Mouse (Mus musculus) heart, adult 2 months (tissue): ENCODE measurements around the gene Olfr654. TPM values are rescaled to one million over a fixed set of nuclear protein-coding genes. Genes with fewer than 3 reads are reported as not detected.

ENCODE experiments used
- DNase-seq, 2 experiments: peaks; one replicate each; pipeline ENCODE4 v3.0.0; 2021
- H3K27ac ChIP-seq: fragments of 200-600 bp; 2 replicates; pipeline ENCODE4 v1.8.1; 2022
- H3K27me3 ChIP-seq: fragments of 200-500 bp; 2 replicates; pipeline ENCODE4 v1.6.1; 2012; ENCODE audit warnings: mild to moderate bottlenecking, low read length, inconsistent platforms, mixed read lengths; ENCODE audit not compliant: control insufficient read depth, insufficient read depth
- H3K36me3 ChIP-seq: fragments of 200-500 bp; 2 replicates; pipeline ENCODE4 v1.6.1; 2012; ENCODE audit warnings: low read length, inconsistent platforms; ENCODE audit not compliant: control insufficient read depth, insufficient read depth
- H3K4me1 ChIP-seq: fragments of 200-500 bp; 2 replicates; pipeline ENCODE4 v1.6.1; 2011; ENCODE audit warnings: low read length; ENCODE audit not compliant: control insufficient read depth, insufficient read depth
- H3K4me3 ChIP-seq: fragments of 200-600 bp; 2 replicates; pipeline ENCODE4 v1.8.1; 2022
- H3K79me2 ChIP-seq: fragments of 200-500 bp; replicated peaks from 2 replicates; pipeline ENCODE4 v1.6.1; 2012; ENCODE audit warnings: mild to moderate bottlenecking, inconsistent platforms, low read length, moderate library complexity, mixed read lengths; ENCODE audit not compliant: control insufficient read depth, insufficient read depth
- H3K9ac ChIP-seq: fragments of 200-500 bp; 2 replicates; pipeline ENCODE4 v1.6.1; 2012; ENCODE audit warnings: low read depth, mild to moderate bottlenecking, control low read depth, inconsistent platforms, low read length, mixed read lengths
- CTCF ChIP-seq: fragments of 200-600 bp; IDR thresholded peaks from 2 replicates; pipeline ENCODE4 v1.8.1; 2022; ENCODE audit warnings: antibody characterized with exemption, mild to moderate bottlenecking, moderate library complexity
- EP300 ChIP-seq: fragments of 200-500 bp; IDR thresholded peaks from 2 replicates; pipeline ENCODE4 v1.6.1; 2011; ENCODE audit warnings: low read depth, low read length, control low read depth; ENCODE audit not compliant: insufficient read depth
- POLR2A ChIP-seq: fragments of 200-500 bp; IDR thresholded peaks from 2 replicates; pipeline ENCODE4 v1.6.1; 2011; ENCODE audit warnings: mild to moderate bottlenecking, low read depth, low read length, control low read depth; ENCODE audit not compliant: insufficient read depth
- WGBS: fragments of 180-500 bp; shearing (Covaris S2); methylation state at CpG from one replicate; pipeline ENCODE4 v1.1.7; 2018; 5-methylcytosine and 5-hydroxymethylcytosine counted together
- intact Hi-C: fragments of 180-260 bp; cut with DNase I; formaldehyde crosslinking; loops from one replicate; pipeline ENCODE4 v1.15.1; 2025
- long read RNA-seq: library from polyadenylated mRNA; stranded (forward); transcript quantifications from one replicate; pipeline ENCODE4 v2.0.0, GENCODE M21; 2021
- polyA plus RNA-seq: library from polyadenylated mRNA; depleted of rRNA; stranded (reverse); fragments of >200 nt; gene quantifications from 2 replicates; pipeline ENCODE4 v1.2.3, GENCODE M21; 2012; rRNA removed
- total RNA-seq, 2 experiments: library from RNA; stranded (reverse); gene quantifications; 2 replicates each; pipeline ENCODE4 v1.2.3; 2021

Gene Olfr654
- total RNA-seq (not detected), polyA plus RNA-seq (not detected in 2 replicates)
- long read RNA-seq = 0 reads

DNA sequence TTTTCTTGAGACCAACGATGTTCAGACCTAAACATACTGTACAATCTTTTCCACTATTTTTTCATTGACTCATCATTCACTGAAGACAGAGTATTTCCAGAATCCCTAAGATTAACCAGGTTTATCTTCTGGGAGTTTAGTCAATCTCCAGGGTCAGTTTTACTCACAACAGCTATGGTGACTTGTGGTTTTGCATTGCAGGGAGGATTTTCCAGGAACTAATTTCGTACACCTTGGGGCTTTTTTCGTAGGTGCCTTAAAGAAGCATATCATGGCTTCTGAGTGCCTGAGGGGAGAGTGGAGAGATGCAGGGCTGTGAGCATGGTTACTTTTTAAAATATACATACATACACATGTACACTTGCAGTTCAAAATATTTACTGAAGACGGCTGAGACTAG lies at the start of gene Olfr654:
Gene Olfr654 (plus strand): TSS at position 301 of the 400 bp plus-strand sequence.
- Histone ChIP-seq H3K27ac (no peak within 1 kb of the TSS), H3K4me1 (no peaks in the 10 kb centered on the region), H3K36me3 (no peaks in the 10 kb centered on the region), H3K4me3 (no peak within 1 kb of the TSS), H3K27me3 (no peaks in the 10 kb centered on the region), H3K79me2 (no peaks in the 10 kb centered on the region), H3K9ac (no peak within 1 kb of the TSS)
- no peak for TF ChIP-seq POLR2A
- no peak for TF ChIP-seq CTCF
- no peak for TF ChIP-seq EP300
- 76% methylated on average over 4 of the region's 4 CpGs for WGBS
- DNase-seq = no peak
- intact Hi-C loops = no loop called here

GRCm38 (mm10) chr7:104549833-104550232 lies 37.0 kb upstream of the Olfr654 start, which contains the start of gene Olfr651:
Gene Olfr651 (plus strand): TSS chr7:104550133.
- Histone ChIP-seq H3K27me3 (no peaks in the 10 kb centered on the region), H3K4me3 (no peak within 1 kb of the TSS), H3K4me1 (no peaks in the 10 kb centered on the region), H3K79me2 (no peaks in the 10 kb centered on the region), H3K9ac (no peak within 1 kb of the TSS), H3K36me3 (no peaks in the 10 kb centered on the region), H3K27ac (no peak within 1 kb of the TSS)
- TF ChIP-seq EP300 = no peak
- no peak for TF ChIP-seq POLR2A
- no peak for TF ChIP-seq CTCF
- intact Hi-C loops = no loop called here
- 59% methylated on average over 5 of the region's 5 CpGs for WGBS
- DNase-seq = no peak

GRCm38 (mm10) chr7:104552700-104553099 lies 34.1 kb upstream of the Olfr654 start:
- intact Hi-C loops = no loop called here
- Histone ChIP-seq H3K4me1 (no peaks in the 10 kb centered on the region), H3K36me3 (no peaks in the 10 kb centered on the region), H3K79me2 (no peaks in the 10 kb centered on the region), H3K4me3 (no peak overlapping the region), H3K27ac (no peak overlapping the region), H3K27me3 (no peaks in the 10 kb centered on the region), H3K9ac (no peak overlapping the region)
- DNase-seq = no peak
- TF ChIP-seq POLR2A (no peak), EP300 (no peak), CTCF (no peak)
- 46% methylated on average over 1 of the region's 1 CpGs for WGBS

DNA sequence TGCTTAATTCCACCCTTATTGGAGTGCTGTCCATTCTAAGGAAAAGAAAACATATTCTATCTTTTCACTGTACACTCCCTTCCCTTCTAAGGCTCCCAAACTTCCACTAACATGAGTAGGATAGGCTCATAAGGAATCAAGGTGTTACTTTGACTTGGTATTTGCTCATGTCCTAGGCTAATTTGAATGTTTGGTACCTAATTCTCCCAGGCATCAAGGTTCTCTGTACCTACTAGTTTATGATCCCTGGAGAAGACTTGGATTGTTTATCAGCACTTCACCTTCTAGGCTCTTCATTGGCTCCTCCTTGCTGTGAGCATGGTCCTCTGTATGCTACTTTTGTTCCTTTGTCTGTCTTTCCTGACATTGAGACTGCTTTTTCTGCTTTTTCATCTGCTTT lies 26.2 kb upstream of the Olfr654 start, which contains the start of gene Olfr652:
Gene Olfr652 (plus strand): TSS at position 301 of the 400 bp plus-strand sequence.
- intact Hi-C loops = no loop called here
- Histone ChIP-seq H3K4me1 (no peaks in the 10 kb centered on the region), H3K79me2 (no peaks in the 10 kb centered on the region), H3K27ac (no peak within 1 kb of the TSS), H3K36me3 (no peaks in the 10 kb centered on the region), H3K27me3 (no peaks in the 10 kb centered on the region), H3K4me3 (no peak within 1 kb of the TSS), H3K9ac (no peak within 1 kb of the TSS)
- TF ChIP-seq EP300 = no peak
- no peak for TF ChIP-seq POLR2A
- no peak for TF ChIP-seq CTCF
- DNase-seq = no peak

DNA sequence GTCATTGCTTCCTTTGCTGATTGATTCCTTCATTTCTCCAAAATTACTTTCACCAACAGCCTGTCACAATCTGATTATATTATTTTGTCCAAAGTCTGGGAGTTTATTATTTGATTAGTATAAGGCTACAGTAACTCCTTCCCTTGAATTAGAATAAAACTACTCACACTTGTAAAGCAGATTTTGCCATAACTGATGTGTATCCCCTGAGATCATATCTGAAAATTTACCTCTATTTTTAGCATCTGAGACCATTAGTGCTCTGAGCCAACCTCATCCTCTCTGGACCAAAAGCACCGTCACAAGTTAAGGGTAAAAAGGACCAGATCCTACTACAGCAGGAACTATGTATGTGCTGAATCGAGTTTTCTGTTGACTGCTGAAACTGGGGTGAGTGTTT lies 9.8 kb upstream of the Olfr654 start, which contains the start of gene Olfr653:
Gene Olfr653 (plus strand): TSS at position 301 of the 400 bp plus-strand sequence.
- DNase-seq = no peak
- intact Hi-C loops = no loop called here
- 22% methylated on average over 2 of the region's 2 CpGs for WGBS
- H3K4me1 ChIP-seq = no peaks in the 10 kb centered on the region
- H3K9ac ChIP-seq = no peak within 1 kb of the TSS
- H3K4me3 ChIP-seq = no peak within 1 kb of the TSS
- H3K79me2 ChIP-seq = no peaks in the 10 kb centered on the region
- no peaks in the 10 kb centered on the region for H3K27me3 ChIP-seq
- H3K27ac ChIP-seq = no peak within 1 kb of the TSS
- TF ChIP-seq EP300 (no peak), POLR2A (no peak), CTCF (no peak)
- H3K36me3 ChIP-seq = no peaks in the 10 kb centered on the region

- DNase-seq = no peak
- no peaks in the 10 kb centered on the region for H3K36me3 ChIP-seq
- no peaks in the 10 kb centered on the region for H3K27me3 ChIP-seq
- H3K4me3 ChIP-seq = no peak overlapping the region
- TF ChIP-seq EP300 (no peak), CTCF (no peak)
- WGBS = 85% methylated on average over 4 of the region's 4 CpGs
- intact Hi-C loops = no loop called here
- no peaks in the 10 kb centered on the region for H3K4me1 ChIP-seq
- H3K79me2 ChIP-seq = no peaks in the 10 kb centered on the region
- no peak overlapping the region for H3K9ac ChIP-seq
- H3K27ac ChIP-seq = no peak overlapping the region
Measured at GRCm38 (mm10) chr7:104580846-104581245, 6.0 kb upstream of the Olfr654 start.
